Mouse (Mus musculus) T-helper 2 cell (primary cell): ENCODE results near the gene Hibch.

ENCODE experiments used
- in situ Hi-C: fragments of 300-600 bp; cut with MboI, MseI; formaldehyde crosslinking; loops from one replicate; pipeline ENCODE4 v1.15.1; 2025; ENCODE audit warnings: high pct_unique_total_duplicates

Gene Hibch

GRCm38 (mm10) chr1:52844782-52845665, at the start of gene Hibch:
Gene Hibch (plus strand): TSS chr1:52844929.
- in situ Hi-C loops, result loop anchor here (5.0 to 10.0 kb wide), 2 partner anchors 48 to 450 kb away; partner anchors contain the start of genes Gm28778, Ormdl1 and Pms1

GRCm38 (mm10) chr1:52795927-52796326, 48.8 kb upstream of the Hibch start:
- in situ Hi-C loops, result loop anchor here (5.0 kb wide), 1 partner anchor 46 kb away; the partner anchor contains the start of gene Hibch

- in situ Hi-C loops, result loop anchor here (5.0 kb wide), 1 partner anchor 43 kb away; the partner anchor contains the start of gene Hibch
These were observed 45.5 kb upstream of the Hibch start for GRCm38 (mm10) chr1:52799056-52799726.

GRCm38 (mm10) chr1:52799772-52800171, 45.0 kb upstream of the Hibch start:
- in situ Hi-C loops, result loop anchor here (5.0 kb wide), 1 partner anchor 43 kb away; the partner anchor contains the start of gene Hibch

GRCm38 (mm10) chr1:52800340-52800740, 44.4 kb upstream of the Hibch start:
- in situ Hi-C loops, result no loop called here

- in situ Hi-C loops, result no loop called here
These were observed 43.1 kb upstream of the Hibch start for GRCm38 (mm10) chr1:52801651-52802050.

- in situ Hi-C loops, result no loop called here
These were observed 42.2 kb upstream of the Hibch start for GRCm38 (mm10) chr1:52802406-52802975.

GRCm38 (mm10) chr1:52805041-52805440, 39.7 kb upstream of the Hibch start:
- in situ Hi-C loops, result no loop called here

GRCm38 (mm10) chr1:52808456-52808855, 36.3 kb upstream of the Hibch start:
- in situ Hi-C loops, result no loop called here

- in situ Hi-C loops, result no loop called here
These were observed 28.4 kb upstream of the Hibch start for GRCm38 (mm10) chr1:52816232-52816891.

GRCm38 (mm10) chr1:52816910-52817812, 27.6 kb upstream of the Hibch start, which contains the start of gene Inpp1:
Gene Inpp1 (minus strand): TSS chr1:52817688.
- in situ Hi-C loops, result no loop called here

GRCm38 (mm10) chr1:52817813-52818147, 26.9 kb upstream of the Hibch start:
- in situ Hi-C loops, result no loop called here

GRCm38 (mm10) chr1:52839099-52839498, 5.6 kb upstream of the Hibch start:
- in situ Hi-C loops, result no loop called here

- in situ Hi-C loops, result loop anchor here (5.0 to 10.0 kb wide), 2 partner anchors 47 to 450 kb away; partner anchors contain the start of genes Gm28778, Ormdl1 and Pms1
These were observed 375 bp upstream of the Hibch start for GRCm38 (mm10) chr1:52844354-52844753.

- in situ Hi-C loops, result loop anchor here (10.0 kb wide), 1 partner anchor 448 kb away; the partner anchor contains the start of genes Gm28778, Ormdl1 and Pms1
These were observed 1.8 kb downstream of the Hibch start for GRCm38 (mm10) chr1:52846556-52846955.

GRCm38 (mm10) chr1:52849422-52849821, 4.7 kb downstream of the Hibch start:
- in situ Hi-C loops, result loop anchor here (10.0 kb wide), 1 partner anchor 445 kb away; the partner anchor contains the start of genes Gm28778, Ormdl1 and Pms1

GRCm38 (mm10) chr1:52854029-52854428, 9.3 kb downstream of the Hibch start:
- in situ Hi-C loops, result loop anchor here (10.0 kb wide), 1 partner anchor 209 kb away; no protein-coding TSS in a partner anchor

- in situ Hi-C loops, result loop anchor here (10.0 kb wide), 1 partner anchor 211 kb away; no protein-coding TSS in a partner anchor
These were observed 11.3 kb downstream of the Hibch start for GRCm38 (mm10) chr1:52855904-52856601.

GRCm38 (mm10) chr1:52864220-52864619, 19.5 kb downstream of the Hibch start:
- in situ Hi-C loops, result no loop called here
